8 mouse cellular contexts compared by ENCODE assay signal in the genomic region with DNA sequence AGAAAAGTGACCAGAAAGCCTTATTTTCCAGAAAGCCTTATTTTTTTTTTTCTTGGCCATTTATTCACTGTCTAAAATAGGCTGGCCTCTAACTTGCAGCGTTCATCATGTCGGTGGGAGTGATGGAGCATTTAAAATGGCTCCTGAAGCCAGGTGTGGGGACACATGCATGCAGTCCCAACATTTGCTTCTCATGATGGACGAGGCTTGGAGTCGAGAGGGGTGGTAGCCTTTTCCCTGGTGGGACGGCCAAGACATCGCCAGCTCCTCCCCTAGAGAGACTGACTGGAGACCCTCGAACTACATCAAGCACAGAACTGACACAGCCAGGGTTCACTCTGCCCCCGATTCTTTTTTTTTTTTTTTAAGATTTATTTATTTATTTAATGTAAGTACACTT. TPM values are rescaled to one million over a fixed set of nuclear protein-coding genes. Genes with fewer than 3 reads are reported as not detected.
A peak's percentile ranks its signal among the peaks of the same experiment; 100 is the strongest.
DNase-seq lines count a peak whose midpoint lies in the region; ATAC-seq and TF ChIP-seq lines count a peak whose summit lies in the region.

No protein-coding gene starts in this region.

- H3K4me3 ChIP-seq in heart, embryonic 14.5 days (ENCODE audit: control insufficient read depth in 1 of 2, insufficient read depth in 1 of 2, low read depth in 1 of 2, low read length in 2 of 2) = peak overlapping the region; percentile 38 to 42
- H3K4me3 ChIP-seq in hindbrain, embryonic 10.5 days = peak overlapping the region; percentile 48
- 0 out of 2 replicates have a peak overlapping the region, but pooled peaks have one; percentile 1 for H3K4me3 ChIP-seq in midbrain, embryonic 11.5 days (ENCODE audit: low read depth, low read length)
- H3K4me3 ChIP-seq in thymus, adult 2 months (ENCODE audit: control insufficient read depth, insufficient read depth, low read length) = no peak overlapping the region

- peak overlapping the region; percentile 72 for H3K4me2 ChIP-seq in heart, embryonic 14.5 days (ENCODE audit: low read length)
- H3K4me2 ChIP-seq in midbrain, embryonic 11.5 days = peak overlapping the region; percentile 36

- no peaks in the 10 kb centered on the region for H3K36me3 ChIP-seq in heart, embryonic 14.5 days (ENCODE audit: control insufficient read depth, insufficient read depth, low read length)
- no peaks in the 10 kb centered on the region for H3K36me3 ChIP-seq in hindbrain, embryonic 10.5 days
- H3K36me3 ChIP-seq in midbrain, embryonic 11.5 days (ENCODE audit: control insufficient read depth, insufficient read depth, low read length) = no peaks in the 10 kb centered on the region
- no peaks in the 10 kb centered on the region for H3K36me3 ChIP-seq in thymus, adult 2 months (ENCODE audit: control insufficient read depth, insufficient read depth, low read length)

- H3K27ac ChIP-seq in heart, embryonic 14.5 days (replicated peaks in 1 of 2; ENCODE audit: control insufficient read depth in 1 of 2, insufficient read depth in 1 of 2, low read depth in 2 of 2, low read length in 2 of 2) = no peak overlapping the region
- H3K27ac ChIP-seq in hindbrain, embryonic 10.5 days = peak overlapping the region; percentile 76
- no peak overlapping the region for H3K27ac ChIP-seq in midbrain, embryonic 11.5 days (ENCODE audit: low read depth, low read length)
- H3K27ac ChIP-seq in thymus, adult 2 months (ENCODE audit: control insufficient read depth, insufficient read depth, low read length) = no peak overlapping the region

- no peak for DNase-seq in heart, adult 11 months
- DNase-seq in MN1 (ENCODE audit: low spot score) = peak; percentile 55
- DNase-seq in hindbrain, embryonic 10.5 days (ENCODE audit: low spot score) = no peak
- DNase-seq in midbrain, embryonic 11.5 days (ENCODE audit: low spot score, missing footprints) = no peak
- DNase-seq in urinary bladder, postnatal 10 days (ENCODE audit: low spot score) = no peak
- DNase-seq in kidney, adult 18-20 months = no peak
- DNase-seq in thymus, adult 2 months = no peak

- ATAC-seq in heart, embryonic 14.5 days (ENCODE audit: insufficient number of reproducible peaks, insufficient read depth, low FRiP score, low read depth) = no peak
- peak; percentile 31; the same call in 1 of the 2 replicates for ATAC-seq in midbrain, embryonic 11.5 days (ENCODE audit: low FRiP score)

- 14% methylated on average over 8 of the region's 8 CpGs for WGBS in heart, embryonic 14.5 days
- WGBS in hindbrain, embryonic 10.5 days = 25% methylated on average over 8 of the region's 8 CpGs
- 19% methylated on average over 8 of the region's 8 CpGs for WGBS in midbrain, embryonic 11.5 days
- 45% methylated on average over 8 of the region's 8 CpGs for WGBS in thymus, adult 2 months

- H3K9ac ChIP-seq in heart, embryonic 14.5 days (ENCODE audit: low read length) = peak overlapping the region; percentile 69
- H3K9ac ChIP-seq in midbrain, embryonic 11.5 days (ENCODE audit: low read length) = no peak overlapping the region

- no peak for TF ChIP-seq CTCF in thymus, adult 2 months (IDR thresholded peaks at IDR 0.05; ENCODE audit: borderline replicate concordance, control insufficient read depth, extremely low read depth, insufficient read depth, low read length, poor library complexity)

- H3K9me3 ChIP-seq in heart, embryonic 14.5 days (ENCODE audit: control insufficient read depth, low read length) = no peaks in the 10 kb centered on the region
- H3K9me3 ChIP-seq in hindbrain, embryonic 10.5 days = no peaks in the 10 kb centered on the region
- H3K9me3 ChIP-seq in midbrain, embryonic 11.5 days (ENCODE audit: control insufficient read depth, low read length) = no peaks in the 10 kb centered on the region

- H3K27me3 ChIP-seq in heart, embryonic 14.5 days (ENCODE audit: control insufficient read depth, insufficient read depth, low read length) = no peaks in the 10 kb centered on the region
- H3K27me3 ChIP-seq in hindbrain, embryonic 10.5 days (ENCODE audit: insufficient read depth, poor library complexity, severe bottlenecking) = peaks cover 27% of the 10 kb centered on the region
- peaks cover 2% of the 10 kb centered on the region; the same call in 1 of the 2 replicates for H3K27me3 ChIP-seq in midbrain, embryonic 11.5 days (ENCODE audit: control insufficient read depth, insufficient read depth, low read length)
- H3K27me3 ChIP-seq in thymus, adult 2 months (ENCODE audit: control insufficient read depth, insufficient read depth, low read length) = no peaks in the 10 kb centered on the region

- TF ChIP-seq POLR2A in thymus, adult 2 months (IDR thresholded peaks at IDR 0.05; ENCODE audit: control insufficient read depth, extremely low read depth, insufficient read depth, low read length, poor library complexity) = no peak

- peaks cover 10 to 23% of the 10 kb centered on the region in 2 experiments for H3K4me1 ChIP-seq in heart, embryonic 14.5 days (ENCODE audit: control insufficient read depth in 2 of 2, insufficient read depth in 2 of 2, low read length in 2 of 2)
- H3K4me1 ChIP-seq in hindbrain, embryonic 10.5 days (replicated peaks) = peaks cover 26% of the 10 kb centered on the region
- peaks cover 9% of the 10 kb centered on the region for H3K4me1 ChIP-seq in midbrain, embryonic 11.5 days (ENCODE audit: control insufficient read depth, insufficient read depth, low read length)
- peaks cover 13% of the 10 kb centered on the region for H3K4me1 ChIP-seq in thymus, adult 2 months (replicated peaks; ENCODE audit: control insufficient read depth, insufficient read depth, low read length)

RNA-seq across cellular contexts. Expression of gene Dnmt3a, which starts 13.6 kb away (rescaled TPM):
- 44.8 and 48.7 TPM in 2 replicates for polyA plus RNA-seq in heart, embryonic 14.5 days (2014; fragmentation: Nextera tagmentation; extraction: Ambion mirVana)
- polyA plus RNA-seq in hindbrain, embryonic 10.5 days (2016; fragmentation: Nextera tagmentation; extraction: Ambion mirVana) = 114 and 127 TPM in 2 replicates
- 49.6 and 56.5 TPM in 2 replicates for polyA plus RNA-seq in midbrain, embryonic 11.5 days (2014; fragmentation: Nextera tagmentation; extraction: Ambion mirVana)
- polyA plus RNA-seq in thymus, adult 2 months (2012; rRNA removed) = 40.9 and 55.1 TPM in 2 replicates
